Mouse (Mus musculus): ENCODE measurements at regions not wholly inside any gene's neighbourhood (a gene's known extent, or its start where the extent isn't known, plus 50 kb on each side); places are given as distances from the start of the nearest gene placed in this dataset.

DNA sequence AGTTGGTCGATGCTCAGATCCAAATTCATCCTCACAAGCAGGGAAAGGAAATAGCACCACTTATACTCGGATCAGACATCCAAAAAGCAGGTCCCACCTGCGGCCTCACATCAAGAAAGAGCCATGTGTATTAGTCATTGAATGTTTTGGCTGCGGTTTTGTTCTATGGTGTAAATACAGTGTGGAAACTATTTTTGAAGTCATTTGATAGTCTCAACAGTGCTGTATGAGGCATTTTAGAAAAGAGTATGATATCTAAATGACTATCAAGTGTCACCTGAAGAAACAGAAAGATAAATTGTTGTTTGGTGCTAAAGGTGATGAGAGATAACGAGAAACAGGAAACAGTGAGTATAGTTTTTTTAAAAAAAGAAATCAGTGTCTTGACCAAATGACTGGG is 74.7 kb downstream of the Cep44 start:
- no peak for DNase-seq (ENCODE audit: low spot score in 2 of 2)

DNA sequence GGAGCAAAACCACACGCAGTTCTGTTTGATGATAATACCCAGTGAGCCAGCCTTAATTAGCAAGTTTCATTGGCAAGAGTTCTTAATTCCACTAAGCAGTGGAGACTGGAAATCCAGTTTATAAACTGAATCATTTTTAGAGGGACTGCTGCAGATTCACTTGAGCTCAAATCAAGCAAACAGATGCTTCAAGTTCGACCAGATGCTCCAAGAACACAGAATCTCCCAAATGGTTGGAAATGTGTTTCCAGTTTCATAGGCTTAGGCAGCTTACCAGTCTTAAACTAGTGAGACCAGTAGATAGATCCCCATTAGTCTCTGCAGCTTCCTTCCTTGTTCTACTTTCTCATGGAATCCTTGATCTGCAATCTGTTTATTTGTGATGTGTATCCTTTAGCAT is 75.7 kb downstream of the Cep44 start:
- no peak for DNase-seq (ENCODE audit: low spot score in 2 of 2)

DNA sequence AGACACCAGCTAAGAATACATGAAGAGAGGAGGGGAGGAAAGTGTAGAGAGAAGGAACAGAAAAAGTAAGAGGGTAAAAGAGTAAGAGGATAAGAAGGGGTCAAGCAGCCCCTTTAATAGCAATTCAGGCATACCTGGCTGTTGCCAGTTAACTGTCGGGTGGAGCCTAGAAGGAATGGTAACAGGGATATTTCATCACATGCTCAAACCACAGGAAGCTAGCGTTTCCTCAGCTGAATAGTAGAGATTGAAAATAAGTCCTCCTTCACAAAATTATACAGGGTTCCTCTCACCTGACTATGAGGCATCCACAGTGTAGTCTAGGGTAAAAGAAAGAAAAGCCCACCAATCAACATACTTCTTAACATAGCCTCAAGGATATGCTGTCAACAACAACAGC is 76.5 kb downstream of the Cep44 start:
- DNase-seq (ENCODE audit: low spot score in 2 of 2): no peak

DNA sequence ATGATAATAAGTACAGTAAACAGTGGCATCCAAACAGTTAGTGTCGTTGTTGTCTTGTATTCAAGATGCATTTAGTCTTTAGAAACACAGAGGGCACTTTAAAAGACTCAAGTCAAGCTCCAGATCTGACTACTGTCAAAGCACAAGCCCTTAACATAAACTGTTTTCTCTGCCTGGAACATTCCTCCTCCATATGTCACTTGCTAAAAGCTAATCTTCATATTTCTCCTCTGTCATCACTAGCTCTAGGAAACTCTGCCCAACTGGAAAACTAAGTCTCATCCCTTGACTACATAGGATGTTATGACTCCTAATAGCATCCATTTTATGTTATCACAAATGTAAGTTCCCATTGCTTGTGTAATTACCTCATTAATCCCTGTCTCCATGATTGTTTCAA is 85.8 kb downstream of the Cep44 start:
- no peak for DNase-seq (ENCODE audit: low spot score in 2 of 2)

DNA sequence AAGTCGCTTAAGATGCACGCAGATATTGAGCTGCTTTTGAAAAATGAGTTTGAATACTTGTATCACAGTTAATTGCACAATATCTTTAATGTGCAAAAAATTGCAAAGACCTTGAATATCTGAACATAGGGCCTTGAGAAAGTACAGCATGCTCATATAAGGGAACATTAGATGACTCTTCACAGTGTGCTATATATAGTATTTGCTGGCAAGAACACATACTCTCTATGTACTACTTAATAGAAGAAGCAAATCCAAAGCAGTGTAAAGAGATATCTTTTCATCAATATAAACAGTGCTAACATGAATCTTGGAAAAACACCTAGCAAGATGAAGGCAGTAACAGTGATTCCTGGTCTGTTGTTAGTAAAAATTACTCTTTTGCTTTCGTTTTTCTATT is 99.9 kb downstream of the Cep44 start:
- no peak for DNase-seq (ENCODE audit: low spot score in 2 of 2)

DNA sequence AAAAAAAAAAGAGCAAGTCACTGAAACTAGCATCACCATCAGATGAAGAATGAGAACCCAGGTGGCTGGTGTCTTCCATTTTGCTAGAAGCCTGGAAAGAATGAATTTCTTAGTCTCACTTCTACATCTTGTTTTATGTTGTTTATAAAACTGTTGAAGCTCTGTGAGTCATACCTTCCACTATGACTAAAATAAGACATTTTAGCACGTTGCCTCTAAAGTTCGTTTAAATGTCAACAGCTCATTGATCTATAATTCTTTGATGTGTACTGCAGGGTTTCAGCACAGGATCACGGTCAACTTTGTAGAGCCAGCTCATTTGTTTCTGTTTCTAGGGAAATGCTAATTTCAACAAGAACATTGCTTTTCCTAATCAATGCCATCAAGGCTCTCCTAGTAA is 107.2 kb downstream of the Cep44 start:
- no peak for DNase-seq (ENCODE audit: low spot score in 2 of 2)

DNA sequence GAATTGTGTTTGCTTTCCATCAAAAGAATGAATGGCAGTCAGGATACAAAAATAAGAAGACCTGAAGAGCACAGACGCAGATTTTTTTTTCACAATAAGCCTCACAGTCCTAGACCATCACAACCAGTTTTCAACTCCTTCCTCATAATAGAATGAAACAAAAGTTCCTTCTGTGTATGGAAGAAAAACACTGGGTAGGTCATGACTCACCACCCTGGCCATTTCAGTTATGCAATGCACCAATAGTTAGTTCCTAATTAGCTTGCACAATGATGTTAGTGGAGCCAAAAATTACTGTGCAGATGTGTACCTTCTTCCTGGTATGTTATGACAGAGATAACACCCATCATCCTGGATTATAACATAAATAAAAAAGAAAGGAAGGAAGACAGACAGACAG is 111.4 kb downstream of the Cep44 start:
- peak in 1 of 2 experiments; percentile 22 for DNase-seq (ENCODE audit: low spot score in 2 of 2)

DNA sequence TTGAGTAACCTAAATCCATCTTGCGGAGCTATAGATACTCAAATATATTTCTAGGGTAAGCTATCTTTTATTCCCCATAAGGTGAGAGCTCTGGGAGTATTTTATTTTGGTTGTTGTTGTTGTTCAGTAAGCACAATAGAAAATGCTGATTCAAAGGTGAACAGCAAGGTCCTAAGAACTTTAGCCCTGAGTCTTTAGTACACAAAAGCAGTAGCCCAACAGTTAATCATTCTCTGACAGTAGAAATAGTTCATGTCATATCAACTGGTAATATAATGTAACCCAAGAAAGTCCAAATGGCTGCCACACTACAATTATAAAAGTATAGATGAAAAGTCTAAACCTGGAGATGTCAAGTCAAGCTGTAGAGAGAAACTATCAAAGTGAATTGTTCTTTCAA is 116.0 kb downstream of the Cep44 start:
- DNase-seq (ENCODE audit: low spot score in 2 of 2): no peak

DNA sequence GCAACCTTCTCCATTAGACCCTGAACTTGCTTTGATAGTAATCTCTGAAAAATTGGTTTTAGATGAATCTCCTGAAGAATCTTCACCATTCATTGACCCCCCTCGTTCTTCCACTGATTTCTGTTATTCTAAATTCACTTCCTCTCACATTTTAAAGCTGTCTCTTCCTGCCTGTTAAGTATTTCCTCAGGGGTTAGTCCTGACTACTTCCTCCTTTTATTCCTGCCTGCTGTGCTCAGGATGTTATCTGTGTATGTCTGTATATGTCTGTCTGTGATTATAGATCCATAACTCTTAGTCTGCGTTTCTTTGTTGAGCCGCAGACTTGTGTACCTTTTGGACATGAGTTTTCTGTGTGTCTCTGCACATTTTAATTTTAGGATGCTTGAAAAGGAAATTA is 117.6 kb downstream of the Hpgd start:
- no peak for DNase-seq (ENCODE audit: low spot score in 2 of 2)

DNA sequence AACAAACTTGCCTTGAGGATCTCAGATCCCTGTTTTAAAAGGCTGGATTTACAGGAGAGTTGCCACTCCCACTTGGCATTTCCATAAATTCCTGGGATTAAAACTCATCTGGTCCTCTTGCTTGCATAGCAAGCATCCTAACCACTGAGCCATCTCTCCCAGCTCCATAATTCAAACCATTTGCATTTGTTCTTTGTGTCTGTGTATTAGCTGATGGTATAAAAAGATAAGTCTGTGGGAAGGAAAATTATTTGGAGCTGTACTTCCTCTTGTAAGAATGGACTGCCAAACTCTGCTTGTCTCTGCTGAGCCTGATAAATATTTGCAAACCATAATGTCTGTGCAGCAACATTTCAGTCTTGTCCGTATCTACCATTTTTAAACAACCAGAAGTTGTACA is 116.0 kb downstream of the Hpgd start:
- DNase-seq (ENCODE audit: low spot score in 2 of 2): no peak

DNA sequence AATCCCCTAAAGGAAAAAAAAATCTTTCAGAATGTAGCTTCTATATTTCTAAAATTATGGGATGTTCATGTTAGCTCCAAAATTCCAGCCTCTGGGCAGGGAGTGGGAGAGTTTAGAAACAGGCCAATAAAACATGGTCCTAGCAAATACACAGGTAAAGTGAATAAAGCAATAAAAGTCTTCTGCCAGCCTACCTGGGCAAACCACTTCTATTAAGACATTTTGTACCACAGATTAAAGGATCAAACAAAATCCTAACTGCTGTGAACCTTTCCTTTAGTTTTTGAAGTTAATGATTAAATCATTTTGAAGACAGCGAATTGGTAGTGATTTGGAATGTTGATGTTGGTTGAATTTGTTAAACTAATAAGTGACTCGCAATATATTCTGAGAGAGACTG is 112.9 kb downstream of the Hpgd start:
- no peak for DNase-seq (ENCODE audit: low spot score in 2 of 2)

DNA sequence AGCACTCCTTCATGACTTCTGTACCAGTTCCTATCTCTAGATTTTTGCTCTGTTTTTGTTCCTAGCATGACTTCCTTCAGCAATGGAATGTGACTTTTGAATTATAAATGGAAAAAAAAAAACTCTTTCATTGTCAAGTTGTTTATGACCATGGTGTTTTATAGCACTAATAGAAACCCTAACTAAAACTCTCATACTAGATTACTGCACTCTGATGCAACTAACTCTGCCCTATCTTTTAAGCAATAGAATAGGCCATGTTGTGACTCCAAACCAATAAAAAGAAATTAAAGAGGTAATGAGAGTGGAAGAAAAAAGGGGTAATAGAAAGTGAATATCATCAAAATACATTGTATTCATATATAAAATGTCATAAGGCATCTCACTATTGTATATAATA is 111.9 kb downstream of the Hpgd start:
- DNase-seq (ENCODE audit: low spot score in 2 of 2): no peak

DNA sequence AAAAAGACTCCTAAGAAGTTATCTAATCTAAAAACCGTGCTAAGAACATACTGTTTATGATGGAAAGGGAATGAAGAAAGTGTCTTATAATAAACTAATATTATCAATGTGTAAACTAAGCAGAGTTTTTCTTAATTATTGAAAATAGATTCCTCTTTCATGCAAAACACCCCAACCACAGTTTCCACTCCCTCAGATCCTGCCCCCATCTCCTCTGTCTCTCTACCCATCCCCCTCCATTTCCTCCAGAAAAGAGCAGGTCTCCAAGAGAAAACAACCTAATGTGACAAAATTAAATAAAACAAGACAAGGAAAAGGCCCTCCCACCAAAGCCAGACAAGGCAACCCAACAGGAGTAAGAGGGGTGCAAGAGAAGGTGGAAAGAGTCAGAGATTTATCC is 103.2 kb downstream of the Hpgd start:
- DNase-seq (ENCODE audit: low spot score in 2 of 2): no peak

DNA sequence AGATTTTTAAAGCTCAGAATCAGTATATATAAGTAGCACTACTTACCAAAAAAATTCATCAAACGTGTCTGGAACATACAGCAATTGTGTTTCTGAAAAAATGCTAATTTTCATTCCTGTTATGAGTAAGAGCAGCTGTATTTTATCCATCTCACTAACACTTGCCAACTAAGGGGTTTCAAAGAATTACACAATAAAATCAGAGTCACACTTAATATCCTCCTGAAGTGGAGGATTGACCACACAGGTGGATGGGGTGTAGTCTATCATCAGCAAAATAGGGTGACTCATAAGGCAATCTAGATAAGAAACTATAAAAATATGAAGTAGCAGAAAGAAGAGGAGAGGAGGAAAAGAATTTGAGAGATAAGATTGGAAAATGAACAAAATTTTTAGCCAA is 102.0 kb downstream of the Hpgd start:
- no peak for DNase-seq (ENCODE audit: low spot score in 2 of 2)

DNA sequence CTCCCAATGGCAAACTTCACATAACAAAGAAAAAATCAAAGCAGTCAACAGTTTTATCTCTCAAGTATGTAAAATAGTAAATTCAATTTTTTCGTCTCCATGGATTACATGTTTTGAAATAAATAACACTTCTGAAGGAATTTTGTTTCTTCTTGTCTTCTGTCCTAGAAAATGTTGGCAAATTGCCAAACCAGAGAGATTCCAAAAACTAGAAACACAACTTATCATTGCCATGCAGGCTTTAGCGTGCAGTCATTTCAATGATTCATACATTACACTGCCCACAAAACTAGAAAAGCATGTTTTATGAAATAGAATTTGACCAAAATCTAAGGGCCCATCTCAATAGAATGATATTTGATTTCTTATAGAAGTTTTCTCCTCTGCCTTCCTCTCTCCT is 98.2 kb downstream of the Hpgd start:
- DNase-seq (ENCODE audit: low spot score in 2 of 2): no peak

DNA sequence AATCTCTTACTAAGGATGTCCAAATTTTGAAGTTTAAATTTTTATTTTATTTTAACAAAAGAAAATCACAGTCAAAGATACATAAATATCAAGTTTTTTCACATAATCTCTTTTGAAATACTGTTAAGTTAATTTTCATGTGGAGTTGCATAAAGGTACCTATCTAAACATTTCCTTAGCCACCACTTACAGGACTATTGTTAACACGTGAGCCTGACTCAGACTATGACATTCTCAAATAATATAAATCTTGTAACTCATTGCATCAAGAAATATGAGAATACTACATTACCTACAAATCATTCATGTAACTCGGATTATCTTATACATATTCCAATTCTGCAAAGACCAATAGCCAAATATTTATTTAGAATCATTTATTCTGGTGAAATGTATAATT is 97.8 kb downstream of the Hpgd start:
- no peak for DNase-seq (ENCODE audit: low spot score in 2 of 2)
